Mouse (Mus musculus): ENCODE measurements around the gene Efcab5.

GRCm38 (mm10) chr11:77173731-77174130 lies 15.0 kb downstream of the Efcab5 start:
- no peak for TF ChIP-seq CTCF (IDR thresholded peaks at IDR 0.05)
- no peak for TF ChIP-seq POLR2A (IDR thresholded peaks at IDR 0.05; ENCODE audit: insufficient read depth, low read depth, low read length)
